Mouse (Mus musculus) G1E (cell line): ENCODE measurements around the gene Supt6.

Experiments
- CTCF ChIP-seq: IDR thresholded peaks from 2 replicates; pipeline ENCODE4 v1.5.1; 2012; ENCODE audit warnings: low read depth, low read length, inconsistent platforms, mixed read lengths
- TAL1 ChIP-seq: conservative IDR thresholded peaks from 2 replicates; pipeline ENCODE4 v1.6.1; 2012; ENCODE audit warnings: low read depth, low read length, inconsistent platforms, mixed read lengths

DNA sequence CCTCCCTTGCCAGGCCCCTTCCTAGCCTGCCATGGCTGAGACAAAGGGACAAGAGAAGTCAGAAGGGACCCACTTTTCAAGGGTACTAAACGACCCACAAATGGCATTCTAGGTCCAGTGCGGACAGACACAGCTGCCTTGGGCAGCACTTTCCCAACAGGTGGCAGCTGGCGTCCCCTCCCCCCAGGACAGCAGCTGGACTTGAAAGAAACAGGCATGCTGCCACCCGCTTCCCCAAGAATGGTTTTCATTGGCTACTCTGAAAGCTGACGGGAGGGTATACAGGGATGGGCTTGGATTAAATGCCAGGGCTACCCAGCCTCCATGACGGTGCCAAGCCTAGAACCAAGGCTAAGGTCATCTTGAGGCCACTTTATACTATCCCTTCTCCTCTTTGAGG is 83.3 kb downstream of the Supt6 start:
- TF ChIP-seq CTCF = no peak
- no peak for TF ChIP-seq TAL1
